In the genomic region with DNA sequence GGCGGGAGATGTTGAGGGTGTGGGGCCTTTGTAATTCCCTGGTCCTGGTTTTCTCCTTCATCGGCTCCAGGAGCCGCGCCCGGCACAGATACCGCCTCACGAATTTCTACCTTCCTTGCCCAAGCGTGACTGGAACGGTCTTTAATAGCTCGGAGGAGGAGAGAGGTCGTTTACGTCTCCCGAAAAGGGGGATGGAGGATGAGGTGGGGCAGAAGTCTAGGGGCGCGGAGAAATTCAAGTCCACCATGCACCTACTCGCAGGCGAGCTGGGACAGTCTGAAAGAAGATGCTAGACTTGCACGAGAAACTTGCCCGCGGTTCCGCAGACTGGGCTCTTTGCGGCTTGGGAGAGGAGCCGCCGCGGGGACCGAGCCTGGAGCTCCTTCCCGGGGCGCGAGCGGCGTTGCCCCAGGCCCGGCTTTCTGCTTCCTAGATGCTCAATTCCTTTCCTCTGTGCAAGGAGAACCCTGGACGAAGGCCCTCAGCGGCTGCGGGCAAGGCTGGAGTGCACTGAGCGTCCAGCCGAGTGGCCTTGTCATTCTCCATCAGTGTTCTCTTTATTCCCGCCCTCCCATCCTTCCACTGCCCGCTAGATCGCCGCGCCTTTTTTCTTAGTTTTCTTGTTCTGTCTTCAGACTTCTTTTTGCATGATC, we compare ENCODE assay signal across 8 mouse cellular contexts. TPM values are rescaled to one million over a fixed set of nuclear protein-coding genes. Genes with fewer than 3 reads are reported as not detected.
A peak's percentile ranks its signal among the peaks of the same experiment; 100 is the strongest.
DNase-seq lines count a peak whose midpoint lies in the region; ATAC-seq and TF ChIP-seq lines count a peak whose summit lies in the region.

No protein-coding gene starts in this region.

- peak; percentile 34 to 55 for DNase-seq in cerebellum, adult 2 months
- no peak for DNase-seq in cerebellum, adult 9-11 months
- peak; percentile 45 for DNase-seq in 416B (ENCODE audit: low read depth)
- peak; percentile 22 to 27 for DNase-seq in cerebellum, postnatal 36 days
- DNase-seq in heart, postnatal 0 days (ENCODE audit: low spot score), result no peak
- DNase-seq in liver, adult 2 months (ENCODE audit: extremely low read depth, low read depth, low spot score), result peak; percentile 8

- H3K4me2 ChIP-seq in heart, postnatal 0 days (ENCODE audit: low read depth, low read length), result peak overlapping the region; percentile 82
- H3K4me2 ChIP-seq in neural tube, embryonic 12.5 days (replicated peaks), result peak overlapping the region; percentile 75

- TF ChIP-seq EP300 in heart, postnatal 0 days (IDR thresholded peaks at IDR 0.05; ENCODE audit: low read depth), result no peak

- no peak for ATAC-seq in heart, postnatal 0 days (ENCODE audit: insufficient read depth, low read depth)
- no peak for ATAC-seq in neural tube, embryonic 12.5 days (ENCODE audit: low FRiP score, low read depth)
- ATAC-seq in CD4-positive, CD25-positive, alpha-beta regulatory T cell, adult 4 months, result no peak

- under 1% methylated on average over 42 of the region's 42 CpGs for WGBS in cerebellum, adult 2 months
- WGBS in heart, postnatal 0 days, result under 1% methylated on average over 42 of the region's 42 CpGs
- 1% methylated on average over 42 of the region's 42 CpGs for WGBS in liver, adult 2 months
- under 1% methylated on average over 42 of the region's 42 CpGs for WGBS in neural tube, embryonic 12.5 days

- no peak overlapping the region for H3K27ac ChIP-seq in cerebellum, adult 2 months (ENCODE audit: insufficient read depth, low read length)
- peak overlapping the region; percentile 95 for H3K27ac ChIP-seq in heart, postnatal 0 days (ENCODE audit: low read depth)
- H3K27ac ChIP-seq in liver, adult 2 months (replicated peaks; ENCODE audit: insufficient read depth, low read depth, low read length), result peak overlapping the region; percentile 41
- H3K27ac ChIP-seq in neural tube, embryonic 12.5 days, result peak overlapping the region; percentile 82

- no peak for TF ChIP-seq POLR2A in cerebellum, adult 2 months (IDR thresholded peaks at IDR 0.05; ENCODE audit: borderline replicate concordance, insufficient read depth, low read length)
- TF ChIP-seq POLR2A in liver, adult 2 months (IDR thresholded peaks at IDR 0.05; ENCODE audit: extremely low read depth, insufficient read depth, low read length), result no peak

- H3K9me3 ChIP-seq in heart, postnatal 0 days (replicated peaks; ENCODE audit: control insufficient read depth, low read length), result no peaks in the 10 kb centered on the region
- H3K9me3 ChIP-seq in neural tube, embryonic 12.5 days, result no peaks in the 10 kb centered on the region

- no peaks in the 10 kb centered on the region for H3K27me3 ChIP-seq in cerebellum, adult 2 months (ENCODE audit: control insufficient read depth, insufficient read depth, low read length)
- no peaks in the 10 kb centered on the region for H3K27me3 ChIP-seq in heart, postnatal 0 days (ENCODE audit: control insufficient read depth, insufficient read depth, low read length)
- H3K27me3 ChIP-seq in liver, adult 2 months (ENCODE audit: control insufficient read depth, insufficient read depth, low read length), result no peaks in the 10 kb centered on the region
- H3K27me3 ChIP-seq in neural tube, embryonic 12.5 days (replicated peaks), result no peaks in the 10 kb centered on the region

- peak overlapping the region; percentile 63 for H3K4me3 ChIP-seq in cerebellum, adult 2 months (replicated peaks; ENCODE audit: insufficient read depth, low read depth, low read length)
- H3K4me3 ChIP-seq in heart, postnatal 0 days (ENCODE audit: low read depth, low read length), result peak overlapping the region; percentile 92
- H3K4me3 ChIP-seq in liver, adult 2 months (ENCODE audit: insufficient read depth, low read depth, low read length), result peak overlapping the region; percentile 68
- peak overlapping the region; percentile 81 for H3K4me3 ChIP-seq in neural tube, embryonic 12.5 days

- no peak for TF ChIP-seq CTCF in cerebellum, adult 2 months (IDR thresholded peaks at IDR 0.05; ENCODE audit: borderline replicate concordance, insufficient read depth, low read depth, low read length)
- TF ChIP-seq CTCF in heart, postnatal 0 days (IDR thresholded peaks at IDR 0.05; ENCODE audit: low read depth), result no peak
- TF ChIP-seq CTCF in liver, adult 2 months (IDR thresholded peaks at IDR 0.05; ENCODE audit: low read depth, low read length), result no peak

- peak overlapping the region; percentile 82 for H3K9ac ChIP-seq in heart, postnatal 0 days (replicated peaks; ENCODE audit: low read depth, low read length)
- H3K9ac ChIP-seq in liver, adult 2 months (ENCODE audit: low read depth, low read length), result peak overlapping the region; percentile 46
- peak overlapping the region; percentile 92 for H3K9ac ChIP-seq in neural tube, embryonic 12.5 days

- H3K79me2 ChIP-seq in liver, adult 2 months (ENCODE audit: control insufficient read depth, insufficient read depth, low read length), result no peaks in the 10 kb centered on the region; the same call in 1 of the 2 replicates

- H3K36me3 ChIP-seq in heart, postnatal 0 days (replicated peaks; ENCODE audit: control insufficient read depth, insufficient read depth, low read length), result peaks cover 30% of the 10 kb centered on the region
- no peaks in the 10 kb centered on the region for H3K36me3 ChIP-seq in liver, adult 2 months (ENCODE audit: control insufficient read depth, insufficient read depth, low read length)
- peaks cover 21% of the 10 kb centered on the region for H3K36me3 ChIP-seq in neural tube, embryonic 12.5 days

- H3K4me1 ChIP-seq in cerebellum, adult 2 months (ENCODE audit: control insufficient read depth, insufficient read depth, low read length), result no peaks in the 10 kb centered on the region
- no peaks in the 10 kb centered on the region; the same call in none of the 2 replicates for H3K4me1 ChIP-seq in heart, postnatal 0 days (ENCODE audit: control insufficient read depth, insufficient read depth)
- no peaks in the 10 kb centered on the region for H3K4me1 ChIP-seq in liver, adult 2 months (ENCODE audit: control insufficient read depth, insufficient read depth, low read length)
- peaks cover 19% of the 10 kb centered on the region for H3K4me1 ChIP-seq in neural tube, embryonic 12.5 days

RNA-seq across cellular contexts. Expression of a gene that starts 0.6 kb away (rescaled TPM):
- 11.0 and 11.2 TPM in 2 replicates for polyA plus RNA-seq in cerebellum, adult 2 months (2012; rRNA removed)
- 19.7 and 28.9 TPM in 2 replicates for total RNA-seq in heart, postnatal 0 days (2014; rRNA removed; ENCODE audit: low replicate concordance)
- 25.8 and 25.9 TPM in 2 replicates for polyA plus RNA-seq in heart, postnatal 0 days (2015; fragmentation: Nextera tagmentation; extraction: Ambion mirVana)
- total RNA-seq in liver, adult 2 months (2014; rRNA removed), result 1.4 and 1.9 TPM in 2 replicates
- polyA plus RNA-seq in liver, adult 2 months (2012; rRNA removed), result 0.31 and 0.56 TPM in 2 replicates
- polyA plus RNA-seq in neural tube, embryonic 12.5 days (2016; fragmentation: Nextera tagmentation; extraction: Ambion mirVana), result 74.1 and 75.9 TPM in 2 replicates
- polyA plus RNA-seq in CD4-positive, CD25-positive, alpha-beta regulatory T cell, adult 4 months (2017; shearing (Covaris generic)), result 10 to 100 TPM; 12.6 to 12.8 TPM

RNA-seq across cellular contexts. Expression of a gene that starts 1.1 kb away (rescaled TPM):
- 0.32 and 0.44 TPM in 2 replicates for polyA plus RNA-seq in cerebellum, adult 2 months (2012; rRNA removed)
- total RNA-seq in heart, postnatal 0 days (2014; rRNA removed; ENCODE audit: low replicate concordance), result 1.1 and 3.3 TPM in 2 replicates
- 1.3 and 1.7 TPM in 2 replicates for polyA plus RNA-seq in heart, postnatal 0 days (2015; fragmentation: Nextera tagmentation; extraction: Ambion mirVana)
- 0.13 TPM in 1 of 2 replicates, not detected in the other for total RNA-seq in liver, adult 2 months (2014; rRNA removed)
- polyA plus RNA-seq in liver, adult 2 months (2012; rRNA removed), result 0.04 and 0.06 TPM in 2 replicates
- 6.8 and 8.5 TPM in 2 replicates for polyA plus RNA-seq in neural tube, embryonic 12.5 days (2016; fragmentation: Nextera tagmentation; extraction: Ambion mirVana)
- polyA plus RNA-seq in CD4-positive, CD25-positive, alpha-beta regulatory T cell, adult 4 months (2017; shearing (Covaris generic)), result 1 to 10 TPM; 1.6 to 2.1 TPM

RNA-seq across cellular contexts. Expression of a gene that starts 17.2 kb away (rescaled TPM):
- polyA plus RNA-seq in cerebellum, adult 2 months (2012; rRNA removed), result 119 and 121 TPM in 2 replicates
- total RNA-seq in heart, postnatal 0 days (2014; rRNA removed; ENCODE audit: low replicate concordance), result 10.8 and 14.7 TPM in 2 replicates
- polyA plus RNA-seq in heart, postnatal 0 days (2015; fragmentation: Nextera tagmentation; extraction: Ambion mirVana), result 5.8 and 7.5 TPM in 2 replicates
- total RNA-seq in liver, adult 2 months (2014; rRNA removed), result 6.3 and 7.6 TPM in 2 replicates
- polyA plus RNA-seq in liver, adult 2 months (2012; rRNA removed), result 1.2 and 1.9 TPM in 2 replicates
- polyA plus RNA-seq in neural tube, embryonic 12.5 days (2016; fragmentation: Nextera tagmentation; extraction: Ambion mirVana), result 79.1 and 82.8 TPM in 2 replicates
- 1 to 10 TPM; 5.6 to 7.2 TPM for polyA plus RNA-seq in CD4-positive, CD25-positive, alpha-beta regulatory T cell, adult 4 months (2017; shearing (Covaris generic))

RNA-seq across cellular contexts. Expression of a gene that starts 23.1 kb away (rescaled TPM):
- 12.8 and 14.9 TPM in 2 replicates for polyA plus RNA-seq in cerebellum, adult 2 months (2012; rRNA removed)
- total RNA-seq in heart, postnatal 0 days (2014; rRNA removed; ENCODE audit: low replicate concordance), result 16.6 and 25.1 TPM in 2 replicates
- polyA plus RNA-seq in heart, postnatal 0 days (2015; fragmentation: Nextera tagmentation; extraction: Ambion mirVana), result 7.7 and 9.3 TPM in 2 replicates
- 3.8 and 5.1 TPM in 2 replicates for total RNA-seq in liver, adult 2 months (2014; rRNA removed)
- polyA plus RNA-seq in liver, adult 2 months (2012; rRNA removed), result 3.3 and 4.5 TPM in 2 replicates
- 23.9 and 27.0 TPM in 2 replicates for polyA plus RNA-seq in neural tube, embryonic 12.5 days (2016; fragmentation: Nextera tagmentation; extraction: Ambion mirVana)
- polyA plus RNA-seq in CD4-positive, CD25-positive, alpha-beta regulatory T cell, adult 4 months (2017; shearing (Covaris generic)), result 1 to 10 TPM; 6.4 to 8.4 TPM

RNA-seq across cellular contexts. Expression of a gene that starts 35.8 kb away (rescaled TPM):
- 39.5 and 41.2 TPM in 2 replicates for polyA plus RNA-seq in cerebellum, adult 2 months (2012; rRNA removed)
- total RNA-seq in heart, postnatal 0 days (2014; rRNA removed; ENCODE audit: low replicate concordance), result 7.5 and 12.6 TPM in 2 replicates
- 31.8 and 32.8 TPM in 2 replicates for polyA plus RNA-seq in heart, postnatal 0 days (2015; fragmentation: Nextera tagmentation; extraction: Ambion mirVana)
- 0.92 and 1.1 TPM in 2 replicates for total RNA-seq in liver, adult 2 months (2014; rRNA removed)
- polyA plus RNA-seq in liver, adult 2 months (2012; rRNA removed), result 0.17 and 0.48 TPM in 2 replicates
- 148 and 158 TPM in 2 replicates for polyA plus RNA-seq in neural tube, embryonic 12.5 days (2016; fragmentation: Nextera tagmentation; extraction: Ambion mirVana)
- polyA plus RNA-seq in CD4-positive, CD25-positive, alpha-beta regulatory T cell, adult 4 months (2017; shearing (Covaris generic)), result under 1 TPM; 0.23 to 0.51 TPM

Comparison
In these comparisons a context has a peak if more than half of its experiments do, and no peak if none do; other contexts are left out.
1. DNase-seq: peak in cerebellum, adult 2 months (2 of 2), 416B (single experiment), cerebellum, postnatal 36 days (2 of 2) and liver, adult 2 months (single experiment); none in cerebellum, adult 9-11 months (single experiment) and heart, postnatal 0 days (single experiment).
2. Peak in every context shown above with its lines, with median percentiles within 50 percentile points of each other: H3K4me3 ChIP-seq and H3K9ac ChIP-seq.